Mouse (Mus musculus): ENCODE measurements at regions not wholly inside any gene's neighbourhood (a gene's known extent, or its start where the extent isn't known, plus 50 kb on each side); places are given as distances from the start of the nearest gene placed in this dataset.

- DNase-seq (ENCODE audit: low read depth, low spot score) (no peak), ATAC-seq (no peak)
- no peaks in the 10 kb centered on the region for H3K27me3 ChIP-seq
- in situ Hi-C loops (cut with MboI; ENCODE audit: low pct_unique_long_range_greater_than_20kb): no loop called here
- ChIA-PET CTCF (no interaction called here), POLR2A (no interaction called here)
- no peak for TF ChIP-seq CTCF (IDR thresholded peaks at IDR 0.05)
Measured at GRCm38 (mm10) chr10:71905029-71905428, 557.5 kb downstream of the Ipmk start.
